Mouse (Mus musculus): Measurements from ENCODE around the gene Rps17. TPM values are rescaled to one million over a fixed set of nuclear protein-coding genes. Genes with fewer than 3 reads are reported as not detected.

Rps17 gene
- polyA plus RNA-seq, 1 experiment, result 2,273 TPM

DNA sequence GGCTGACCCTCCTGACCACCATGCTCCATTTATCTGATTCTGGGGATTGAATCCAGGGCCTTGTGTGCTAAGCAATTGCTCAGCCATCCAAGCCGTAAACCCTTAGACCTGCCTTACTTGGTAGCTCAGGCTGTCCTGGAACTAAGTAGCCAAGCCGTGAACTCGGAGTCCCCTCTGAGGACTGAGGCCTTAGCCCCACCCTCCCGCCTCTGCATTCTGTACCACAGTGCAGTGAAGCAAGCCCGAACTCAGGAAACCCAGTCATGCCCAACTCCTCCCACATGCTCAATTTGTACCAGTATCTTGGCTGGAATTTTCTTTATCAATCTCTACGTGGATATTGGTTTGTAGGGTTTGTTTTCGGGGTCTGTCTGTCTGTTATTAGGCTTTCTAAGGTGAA lies 13.2 kb downstream of the Rps17 start:
- no peak for DNase-seq (ENCODE audit: low spot score)

DNA sequence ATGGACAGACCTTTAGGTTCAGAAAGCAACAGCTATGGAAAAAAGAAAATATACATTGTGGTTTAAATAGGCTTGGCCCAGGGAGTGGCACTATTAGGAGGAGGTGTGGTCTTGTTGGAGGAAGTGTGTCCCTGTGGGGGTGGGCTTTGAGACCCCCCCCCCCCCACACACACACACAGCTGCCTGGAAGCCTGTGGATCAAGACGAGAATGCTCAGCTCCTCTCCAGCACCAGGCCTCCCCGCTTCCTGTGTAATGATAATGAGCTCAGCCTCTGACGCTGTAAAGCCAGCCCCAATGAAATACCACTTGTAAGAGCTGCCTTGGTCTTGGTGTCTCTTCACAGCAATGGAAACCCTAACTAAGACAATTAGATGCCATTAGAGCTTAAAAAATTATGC lies 14.3 kb downstream of the Rps17 start:
- DNase-seq (ENCODE audit: low spot score), result no peak

DNA sequence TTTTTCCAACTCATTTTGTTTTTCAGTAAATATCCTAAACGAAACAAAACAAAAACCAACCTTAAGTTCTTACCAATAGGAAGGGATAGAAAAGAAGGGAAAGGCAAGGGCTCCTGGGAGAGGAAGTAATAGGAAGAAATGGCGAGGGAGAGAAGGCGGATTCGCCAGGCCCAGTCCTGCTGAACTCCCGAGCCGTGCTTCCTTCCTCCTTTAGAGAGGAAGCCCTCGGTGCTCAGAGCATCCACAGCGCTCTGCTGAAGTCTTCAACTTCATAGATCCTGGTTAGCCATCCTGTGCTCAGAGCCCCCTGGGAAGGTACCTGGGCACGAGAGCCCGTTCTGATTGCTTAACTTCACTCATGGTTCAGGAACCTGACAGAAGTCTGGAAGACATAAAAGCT lies 17.4 kb downstream of the Rps17 start:
- no peak for DNase-seq (ENCODE audit: low spot score)

DNA sequence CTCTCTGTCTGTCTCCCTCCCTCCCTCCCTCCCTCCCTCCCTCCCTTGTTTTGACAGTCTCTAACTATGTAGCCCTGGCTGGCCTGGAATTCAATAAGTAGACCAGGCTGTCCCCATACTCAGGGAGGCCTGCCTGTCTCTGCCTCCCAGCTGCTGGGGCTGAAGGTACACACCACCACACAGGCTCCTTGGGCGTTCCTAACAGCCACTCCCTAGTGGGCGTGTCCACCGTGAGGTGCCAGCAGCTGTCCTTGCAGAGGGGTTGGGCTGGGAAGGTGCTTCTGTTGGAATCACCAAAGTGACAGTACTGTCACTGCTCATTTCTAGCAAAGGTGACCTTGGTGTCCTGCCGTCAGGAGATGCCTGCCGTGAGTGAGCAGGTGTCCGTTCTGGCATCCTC lies 18.2 kb downstream of the Rps17 start:
- DNase-seq (ENCODE audit: low spot score), result no peak

DNA sequence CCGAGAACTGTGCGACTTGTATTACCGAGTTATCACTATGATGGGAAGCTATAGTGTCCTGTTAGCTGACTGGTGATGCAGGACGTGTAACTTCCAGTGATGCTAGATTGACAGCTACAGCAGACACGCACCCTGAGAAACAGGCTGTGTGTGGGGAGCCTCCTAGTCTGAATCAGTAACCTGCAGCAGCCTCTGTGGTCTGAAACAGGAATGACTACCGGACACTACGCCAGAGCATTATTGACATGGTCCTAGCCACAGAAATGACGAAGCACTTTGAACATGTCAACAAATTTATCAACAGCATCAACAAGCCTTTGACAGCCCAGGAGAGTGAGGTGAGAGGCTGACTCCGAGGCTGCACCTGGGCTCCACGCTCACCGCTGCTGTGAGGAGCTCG lies 19.0 kb downstream of the Rps17 start:
- no peak for DNase-seq (ENCODE audit: low spot score)

DNA sequence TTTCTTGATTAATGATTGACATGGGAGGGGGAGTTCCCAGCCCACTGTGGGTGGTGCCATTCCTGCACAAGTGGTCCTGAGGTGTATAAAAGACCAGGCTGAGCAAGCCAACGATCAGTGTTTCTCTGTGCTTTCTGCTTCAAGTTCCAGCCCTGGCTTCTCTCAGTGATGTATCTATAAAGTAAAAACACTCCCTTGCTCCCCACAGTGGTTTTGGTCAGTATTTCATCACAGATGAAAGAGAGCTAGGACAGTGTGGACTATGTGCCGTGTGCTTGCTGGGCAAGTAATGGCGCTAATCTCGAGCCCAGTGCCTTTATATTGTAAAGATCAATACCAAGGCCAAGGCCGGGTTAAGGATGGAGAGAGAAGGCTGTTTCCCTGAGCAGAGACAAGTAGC lies 23.3 kb downstream of the Rps17 start:
- DNase-seq (ENCODE audit: low spot score), result no peak

DNA sequence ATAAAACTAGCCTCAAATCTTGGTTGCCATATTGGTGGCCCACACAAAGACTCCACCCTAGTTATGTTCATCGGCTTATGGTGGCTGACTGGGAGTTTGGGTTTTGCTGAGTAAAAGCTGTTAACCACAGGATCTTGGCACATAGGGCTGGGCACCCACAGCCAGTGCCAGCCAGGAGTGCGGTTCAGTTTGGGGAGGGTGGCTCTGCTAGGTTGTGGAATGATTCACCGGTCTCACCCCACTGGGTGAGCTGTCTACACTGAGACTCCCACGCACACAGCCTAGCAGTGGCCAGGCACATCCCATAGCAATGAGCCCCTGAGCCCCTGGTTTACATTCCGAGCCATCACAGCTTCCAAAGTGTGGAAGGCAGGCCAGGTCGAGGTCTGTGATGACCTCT lies 25.3 kb downstream of the Rps17 start:
- no peak for DNase-seq (ENCODE audit: low spot score)

DNA sequence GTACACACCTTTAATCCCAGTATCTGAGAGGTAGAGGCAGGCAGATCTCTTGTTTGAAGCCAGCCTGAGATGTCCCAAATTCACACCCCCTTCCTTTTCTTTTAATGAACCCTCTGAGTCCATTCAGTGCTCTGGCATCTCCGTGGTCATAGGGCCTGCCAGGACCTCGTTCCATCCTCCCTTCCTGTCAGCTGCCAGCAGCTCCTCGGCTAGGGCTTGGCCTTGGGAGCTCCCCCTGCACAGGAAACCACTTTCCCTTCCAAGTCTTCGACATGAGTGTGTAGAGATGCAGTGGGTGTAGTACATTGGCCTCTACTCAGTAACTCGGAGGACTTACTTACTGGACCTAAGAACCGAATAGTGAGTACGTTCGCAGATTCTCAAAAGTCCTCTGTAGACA lies 29.5 kb downstream of the Rps17 start:
- DNase-seq (ENCODE audit: low spot score), result no peak

DNA sequence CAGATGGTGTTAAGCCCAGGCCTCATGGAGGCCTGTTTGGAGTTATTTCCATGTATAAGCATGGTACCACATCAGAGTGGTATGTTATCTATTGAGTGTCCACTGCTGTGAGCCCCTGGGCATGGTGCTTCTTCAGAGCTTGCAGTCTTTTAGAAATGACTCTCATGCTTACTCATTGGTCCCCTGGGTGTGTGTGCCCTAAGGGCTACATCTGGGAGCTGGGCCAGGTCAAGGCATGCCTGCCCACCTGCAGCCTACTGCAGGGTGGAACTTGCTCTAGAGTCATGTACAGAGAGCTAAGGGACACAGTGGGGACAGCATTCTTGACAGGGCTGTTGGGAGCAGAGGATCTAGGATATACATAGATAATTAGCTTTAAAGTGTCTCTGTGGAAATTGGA lies 33.5 kb downstream of the Rps17 start:
- DNase-seq (ENCODE audit: low spot score), result no peak

DNA sequence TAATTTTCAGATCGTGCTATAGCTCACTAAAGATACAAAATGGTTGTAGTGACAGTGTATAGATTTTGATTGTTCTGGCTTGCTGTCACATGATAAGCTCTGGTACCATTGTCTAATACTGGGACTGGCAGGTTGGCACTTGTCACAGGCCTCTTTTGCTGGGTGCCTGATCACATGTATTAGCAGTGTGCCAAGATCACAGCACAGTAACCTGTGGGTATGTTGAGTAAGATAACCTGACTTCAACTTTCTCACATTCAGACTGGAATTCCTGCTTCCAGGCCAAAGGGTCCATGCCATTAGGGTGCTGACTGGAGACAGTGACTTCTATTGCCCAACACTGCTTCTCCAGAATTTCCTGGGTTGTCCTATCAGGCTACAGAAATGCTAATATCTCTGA lies 33.9 kb downstream of the Rps17 start:
- no peak for DNase-seq (ENCODE audit: low spot score)

DNA sequence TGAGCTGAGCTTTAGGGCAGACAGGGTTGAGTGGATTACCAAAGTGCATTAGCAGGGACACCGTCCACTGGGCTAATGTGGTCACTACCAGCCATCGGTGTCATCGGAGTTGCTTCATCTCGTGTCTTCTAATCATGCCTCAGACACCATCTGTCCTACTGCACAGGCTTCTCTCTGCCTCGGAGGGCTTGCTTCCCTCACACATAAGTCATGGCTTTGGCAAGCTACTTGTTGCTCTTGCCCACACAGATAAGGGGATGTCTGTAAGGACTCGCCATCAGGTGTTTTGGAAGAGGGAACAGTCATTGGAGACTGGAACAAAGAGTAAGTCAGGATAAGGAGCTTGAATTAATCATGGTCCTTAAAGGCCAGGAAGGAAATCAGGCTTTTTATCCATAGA lies 35.8 kb downstream of the Rps17 start:
- no peak for DNase-seq (ENCODE audit: low spot score)

DNA sequence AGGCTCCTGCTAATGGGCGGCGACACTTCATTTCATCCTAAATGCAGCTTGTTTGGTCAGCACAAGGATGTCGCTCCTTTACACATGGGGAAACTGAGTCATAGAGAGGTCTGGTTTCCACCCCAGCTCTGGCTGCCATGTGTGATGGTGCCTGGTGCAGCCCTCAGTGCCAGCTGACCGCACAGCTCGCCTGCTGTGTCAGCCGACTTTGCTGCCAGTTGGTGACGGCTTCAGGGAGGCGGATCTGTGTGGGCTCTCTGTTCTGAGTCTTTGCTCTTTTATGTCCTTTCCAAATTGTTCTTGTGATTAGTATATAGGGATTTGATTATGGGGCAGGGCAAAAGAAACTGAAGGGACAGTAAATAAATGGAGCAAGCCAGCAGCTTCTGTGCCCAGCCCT lies 37.3 kb downstream of the Rps17 start:
- DNase-seq (ENCODE audit: low spot score), result no peak

DNA sequence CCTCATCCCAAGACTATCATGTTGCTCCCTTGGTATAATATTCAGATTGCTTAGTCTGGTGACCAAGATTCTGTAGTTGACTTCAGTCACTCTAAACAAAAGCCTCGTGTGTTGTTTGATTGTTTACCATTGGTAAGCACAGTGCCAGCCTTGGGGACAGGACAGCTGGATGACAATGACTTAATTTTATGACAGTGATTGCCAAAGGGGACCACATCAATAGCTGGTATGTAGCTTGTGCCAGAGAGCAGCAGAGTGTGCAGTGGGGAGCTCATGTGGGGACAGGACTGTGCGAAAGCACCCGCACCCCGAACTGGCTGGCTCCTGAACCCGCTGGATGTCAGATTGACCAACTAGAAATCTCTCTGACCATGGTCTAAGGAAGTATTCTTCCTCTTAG lies 40.4 kb downstream of the Rps17 start:
- no peak for DNase-seq (ENCODE audit: low spot score)

DNA sequence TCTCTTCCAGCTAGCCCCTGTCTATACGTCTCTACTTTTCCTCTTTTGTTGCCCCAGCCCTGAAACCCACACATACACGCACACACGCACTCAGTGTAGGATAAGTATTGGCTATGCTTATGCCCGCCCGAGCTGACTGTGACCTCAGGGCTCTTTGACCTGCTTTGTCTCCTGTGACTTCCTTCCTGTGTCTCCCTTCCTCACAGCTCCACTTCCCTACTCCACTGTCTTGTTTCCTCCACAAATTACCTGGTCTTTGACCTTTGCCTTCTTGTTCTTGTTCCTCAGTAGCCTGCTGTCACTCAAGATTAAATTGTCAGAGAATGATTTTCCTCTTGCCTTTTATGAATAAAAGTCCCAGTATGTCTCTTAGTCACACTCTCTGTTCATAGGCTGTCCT lies 41.0 kb downstream of the Rps17 start:
- DNase-seq (ENCODE audit: low spot score), result no peak

DNA sequence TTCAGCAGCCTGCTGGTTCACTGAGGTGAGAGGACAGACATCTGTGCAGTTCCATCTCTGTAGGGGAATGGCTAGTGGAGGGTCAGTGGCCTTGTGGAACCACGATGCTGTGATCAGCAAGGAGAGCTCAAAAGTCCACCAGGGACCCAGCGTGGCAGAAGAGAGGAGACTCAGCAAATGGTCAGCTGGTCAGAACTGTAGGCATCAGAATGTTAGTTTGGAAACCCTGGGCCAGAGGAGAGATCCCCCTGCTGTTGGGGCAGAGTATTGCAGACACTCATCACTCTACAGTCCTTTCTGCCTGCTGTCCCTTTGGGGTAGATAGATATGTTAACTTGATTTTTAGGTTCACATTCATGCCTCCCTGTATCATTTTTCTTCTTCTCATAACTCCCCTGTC lies 41.4 kb downstream of the Rps17 start:
- no peak for DNase-seq (ENCODE audit: low spot score)

DNA sequence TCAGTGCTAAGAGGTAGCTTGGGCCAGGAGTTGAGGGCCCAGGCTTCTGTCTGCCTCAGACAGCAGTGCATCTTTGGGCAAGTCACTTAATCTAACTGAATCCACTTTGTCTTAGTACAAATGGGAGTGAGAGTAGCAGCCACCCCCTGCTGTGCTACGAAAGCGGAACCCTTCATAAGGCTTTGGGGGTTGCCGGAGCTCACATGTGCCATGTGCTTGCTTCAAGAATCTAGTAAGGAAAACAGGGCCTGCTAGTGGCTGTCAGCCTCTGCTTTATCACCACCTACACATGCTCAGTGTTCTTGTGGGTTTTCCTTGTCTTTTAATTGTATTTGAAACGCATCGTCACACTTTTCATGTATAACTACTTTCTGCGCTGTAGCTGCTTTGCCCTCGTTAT lies 43.7 kb downstream of the Rps17 start:
- DNase-seq (ENCODE audit: low spot score), result no peak

DNA sequence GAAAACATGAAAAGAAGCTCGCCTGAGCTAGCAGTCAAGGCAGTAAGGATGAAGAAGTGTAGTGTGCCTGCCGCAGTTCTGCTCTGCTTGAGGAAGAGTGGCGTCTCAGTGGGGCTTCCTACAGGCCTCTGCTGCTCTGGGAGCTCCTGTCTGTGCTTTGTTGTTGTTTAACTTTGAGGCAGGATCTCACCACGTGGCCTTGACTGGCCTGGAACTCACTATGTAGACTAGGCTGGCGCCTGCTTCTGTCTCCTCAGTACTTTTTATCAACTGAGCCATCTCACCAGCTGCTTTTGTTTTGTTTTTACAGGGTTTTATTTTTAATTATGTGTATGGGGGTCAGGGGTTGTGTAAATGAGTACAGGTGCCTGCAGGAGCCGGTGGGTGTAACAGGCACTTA lies 46.8 kb downstream of the Rps17 start:
- DNase-seq (ENCODE audit: low spot score), result no peak

DNA sequence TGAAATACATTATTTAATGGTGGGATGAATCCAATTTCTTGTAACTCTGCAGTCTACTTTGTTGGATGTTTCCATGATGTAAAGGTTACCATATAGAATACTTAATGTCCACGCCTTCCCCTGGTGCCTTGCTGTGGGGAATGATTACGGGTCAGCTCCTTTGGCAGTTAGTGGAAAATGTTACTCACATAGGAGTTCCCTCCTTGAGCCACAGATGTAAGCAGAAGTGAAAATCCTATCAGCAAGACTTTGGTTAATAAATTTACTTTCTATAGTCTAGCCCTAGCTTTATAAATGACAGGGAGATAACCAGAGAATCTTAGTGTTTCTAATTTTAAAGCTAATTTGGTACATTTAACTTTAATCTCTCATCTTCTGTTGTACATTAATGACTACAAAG lies 49.9 kb downstream of the Rps17 start:
- DNase-seq (ENCODE audit: low spot score), result no peak

Other genes starting within 250 kb of the Rps17 start
- 0.01 and 0.03 TPM in 2 replicates for gene Slc28a1, start 230.5 kb downstream of the Rps17 start, polyA plus RNA-seq (2012; rRNA removed)
- gene Pde8a, start 131.7 kb downstream of the Rps17 start, polyA plus RNA-seq (2012; rRNA removed), result 14.1 and 16.4 TPM in 2 replicates
- gene Cpeb1, start 110.2 kb upstream of the Rps17 start, polyA plus RNA-seq (2012; rRNA removed), result 52.4 and 67.9 TPM in 2 replicates
- 1.4 and 2.1 TPM in 2 replicates for gene Ap3b2, start 148.7 kb upstream of the Rps17 start, polyA plus RNA-seq (2012; rRNA removed)
- not detected in 2 replicates for gene BC048679, start 153.0 kb upstream of the Rps17 start, polyA plus RNA-seq (2012; rRNA removed)
- 0.29 and 0.33 TPM in 2 replicates for gene Fsd2, start 221.7 kb upstream of the Rps17 start, polyA plus RNA-seq (2012; rRNA removed)
- gene Whamm, start 226.0 kb upstream of the Rps17 start, polyA plus RNA-seq (2012; rRNA removed), result 18.0 and 19.4 TPM in 2 replicates